Mouse (Mus musculus): ENCODE measurements around the gene Tinagl1. TPM values are rescaled to one million over a fixed set of nuclear protein-coding genes. Genes with fewer than 3 reads are reported as not detected.
A peak's percentile ranks its signal among the peaks of the same experiment; 100 is the strongest.

Gene Tinagl1
- total and polyA plus RNA-seq, 3 experiments, result 56.4 to 68.6 (median 61.9) TPM

- TF ChIP-seq POLR2A (IDR thresholded peaks at IDR 0.05; ENCODE audit: insufficient read depth, low read depth, low read length) (no peak), EP300 (IDR thresholded peaks at IDR 0.05; ENCODE audit: insufficient read depth, low read depth, low read length) (no peak), CTCF (IDR thresholded peaks at IDR 0.05) (no peak)
- no peak for DNase-seq
- intact Hi-C loops (cut with DNase I), result loop anchor here (2.0 kb wide), 1 partner anchor 15 kb away; the partner anchor contains the start of gene Hcrtr1
- H3K27me3 ChIP-seq (ENCODE audit: control insufficient read depth, insufficient read depth, low read length), result no peaks in the 10 kb centered on the region
- no peaks in the 10 kb centered on the region for H3K36me3 ChIP-seq (ENCODE audit: control insufficient read depth, insufficient read depth, low read length)
- no peak overlapping the region for H3K4me3 ChIP-seq
- no peak overlapping the region for H3K9ac ChIP-seq (ENCODE audit: low read depth, low read length)
- no peaks in the 10 kb centered on the region for H3K79me2 ChIP-seq (replicated peaks; ENCODE audit: control insufficient read depth, insufficient read depth, low read length)
- WGBS, result 83% methylated on average over 3 of the region's 3 CpGs
- no peak overlapping the region for H3K27ac ChIP-seq
- peaks cover 2% of the 10 kb centered on the region; the same call in 1 of the 2 replicates for H3K4me1 ChIP-seq (ENCODE audit: control insufficient read depth, insufficient read depth, low read length)
Measured at GRCm38 (mm10) chr4:130154250-130154649, 20.7 kb downstream of the Tinagl1 start.

GRCm38 (mm10) chr4:130148405-130148804 is 26.5 kb downstream of the Tinagl1 start:
- WGBS, result 54% methylated on average over 10 of the region's 10 CpGs
- intact Hi-C loops (cut with DNase I), result no loop called here
- H3K9ac ChIP-seq (ENCODE audit: low read depth, low read length), result no peak overlapping the region

GRCm38 (mm10) chr4:130141786-130142185 is 33.1 kb downstream of the Tinagl1 start:
- H3K9ac ChIP-seq (ENCODE audit: low read depth, low read length), result no peak overlapping the region
- WGBS, result 55% methylated on average over 3 of the region's 3 CpGs
- no peak overlapping the region for H3K27ac ChIP-seq
- no peaks in the 10 kb centered on the region for H3K36me3 ChIP-seq (ENCODE audit: control insufficient read depth, insufficient read depth, low read length)
- H3K79me2 ChIP-seq (replicated peaks; ENCODE audit: control insufficient read depth, insufficient read depth, low read length), result no peaks in the 10 kb centered on the region
- no peaks in the 10 kb centered on the region; the same call in 1 of the 2 replicates for H3K4me1 ChIP-seq (ENCODE audit: control insufficient read depth, insufficient read depth, low read length)
- intact Hi-C loops (cut with DNase I), result no loop called here
- no peak for DNase-seq
- no peak overlapping the region for H3K4me3 ChIP-seq
- TF ChIP-seq EP300 (IDR thresholded peaks at IDR 0.05; ENCODE audit: insufficient read depth, low read depth, low read length) (no peak), CTCF (IDR thresholded peaks at IDR 0.05) (no peak), POLR2A (IDR thresholded peaks at IDR 0.05; ENCODE audit: insufficient read depth, low read depth, low read length) (no peak)
- H3K27me3 ChIP-seq (ENCODE audit: control insufficient read depth, insufficient read depth, low read length), result peaks cover 6% of the 10 kb centered on the region

More at GRCm38 (mm10) chr4:130148405-130148804, 26.5 kb downstream of the Tinagl1 start:
- no peaks in the 10 kb centered on the region for H3K27me3 ChIP-seq (ENCODE audit: control insufficient read depth, insufficient read depth, low read length)
- H3K27ac ChIP-seq, result no peak overlapping the region
- TF ChIP-seq CTCF (IDR thresholded peaks at IDR 0.05) (no peak), EP300 (IDR thresholded peaks at IDR 0.05; ENCODE audit: insufficient read depth, low read depth, low read length) (no peak), POLR2A (IDR thresholded peaks at IDR 0.05; ENCODE audit: insufficient read depth, low read depth, low read length) (no peak)
- no peaks in the 10 kb centered on the region for H3K79me2 ChIP-seq (replicated peaks; ENCODE audit: control insufficient read depth, insufficient read depth, low read length)
- DNase-seq, result no peak
- no peak overlapping the region for H3K4me3 ChIP-seq
- no peaks in the 10 kb centered on the region for H3K4me1 ChIP-seq (ENCODE audit: control insufficient read depth, insufficient read depth, low read length)
- H3K36me3 ChIP-seq (ENCODE audit: control insufficient read depth, insufficient read depth, low read length), result no peaks in the 10 kb centered on the region

GRCm38 (mm10) chr4:130140992-130141402 is 33.9 kb downstream of the Tinagl1 start:
- H3K79me2 ChIP-seq (replicated peaks; ENCODE audit: control insufficient read depth, insufficient read depth, low read length), result no peaks in the 10 kb centered on the region
- H3K9ac ChIP-seq (ENCODE audit: low read depth, low read length), result no peak overlapping the region
- DNase-seq, result no peak
- H3K4me1 ChIP-seq (ENCODE audit: control insufficient read depth, insufficient read depth, low read length), result no peaks in the 10 kb centered on the region; the same call in 1 of the 2 replicates
- no peaks in the 10 kb centered on the region for H3K36me3 ChIP-seq (ENCODE audit: control insufficient read depth, insufficient read depth, low read length)
- no peak for TF ChIP-seq CTCF (IDR thresholded peaks at IDR 0.05)
- TF ChIP-seq POLR2A (IDR thresholded peaks at IDR 0.05; ENCODE audit: insufficient read depth, low read depth, low read length), result no peak
- no peak for TF ChIP-seq EP300 (IDR thresholded peaks at IDR 0.05; ENCODE audit: insufficient read depth, low read depth, low read length)
- H3K27ac ChIP-seq, result no peak overlapping the region
- intact Hi-C loops (cut with DNase I), result no loop called here
- 50% methylated on average over 9 of the region's 9 CpGs for WGBS
- H3K4me3 ChIP-seq, result no peak overlapping the region
- H3K27me3 ChIP-seq (ENCODE audit: control insufficient read depth, insufficient read depth, low read length), result peaks cover 6% of the 10 kb centered on the region

- H3K27me3 ChIP-seq (ENCODE audit: control insufficient read depth, insufficient read depth, low read length), result peaks cover 6% of the 10 kb centered on the region
- H3K9ac ChIP-seq (ENCODE audit: low read depth, low read length), result peak within 1 kb of the TSS; percentile 28
- no peak for TF ChIP-seq CTCF (IDR thresholded peaks at IDR 0.05)
- TF ChIP-seq EP300 (IDR thresholded peaks at IDR 0.05; ENCODE audit: insufficient read depth, low read depth, low read length), result no peak
- TF ChIP-seq POLR2A (IDR thresholded peaks at IDR 0.05; ENCODE audit: insufficient read depth, low read depth, low read length), result no peak
- H3K4me3 ChIP-seq, result peak within 1 kb of the TSS; percentile 32
- DNase-seq, result no peak
- no peaks in the 10 kb centered on the region; the same call in 1 of the 2 replicates for H3K4me1 ChIP-seq (ENCODE audit: control insufficient read depth, insufficient read depth, low read length)
- no peak within 1 kb of the TSS for H3K27ac ChIP-seq
- H3K79me2 ChIP-seq (replicated peaks; ENCODE audit: control insufficient read depth, insufficient read depth, low read length), result no peaks in the 10 kb centered on the region
- intact Hi-C loops (cut with DNase I), result loop anchor here (2.0 to 5.0 kb wide), 3 partner anchors 16 to 108 kb away; no protein-coding TSS in a partner anchor
- no peaks in the 10 kb centered on the region for H3K36me3 ChIP-seq (ENCODE audit: control insufficient read depth, insufficient read depth, low read length)
- 5% methylated on average over 14 of the region's 15 CpGs for WGBS
Measured at GRCm38 (mm10) chr4:130139214-130139492, 35.8 kb downstream of the Tinagl1 start, which contains the start of gene Hcrtr1. Gene Hcrtr1 (minus strand): TSS chr4:130139359.

- H3K27me3 ChIP-seq (ENCODE audit: control insufficient read depth, insufficient read depth, low read length), result peaks cover 6% of the 10 kb centered on the region
Measured at GRCm38 (mm10) chr4:130138441-130139213, 36.3 kb downstream of the Tinagl1 start.

More at GRCm38 (mm10) chr4:130138441-130139213, 36.3 kb downstream of the Tinagl1 start:
- WGBS, result under 1% methylated on average over 55 of the region's 57 CpGs
- no peaks in the 10 kb centered on the region; the same call in 1 of the 2 replicates for H3K4me1 ChIP-seq (ENCODE audit: control insufficient read depth, insufficient read depth, low read length)
- DNase-seq, result peak; percentile 66 to 87
- peak overlapping the region; percentile 28 for H3K9ac ChIP-seq (ENCODE audit: low read depth, low read length)
- H3K4me3 ChIP-seq, result peak overlapping the region; percentile 32
- no peaks in the 10 kb centered on the region for H3K36me3 ChIP-seq (ENCODE audit: control insufficient read depth, insufficient read depth, low read length)
- TF ChIP-seq EP300 (IDR thresholded peaks at IDR 0.05; ENCODE audit: insufficient read depth, low read depth, low read length) (0 out of 2 replicates have a peak, but pooled peaks have one; percentile 38), CTCF (IDR thresholded peaks at IDR 0.05) (peak; percentile 99; the same call in 1 of the 2 replicates), POLR2A (IDR thresholded peaks at IDR 0.05; ENCODE audit: insufficient read depth, low read depth, low read length) (no peak)
- H3K27ac ChIP-seq, result no peak overlapping the region
- H3K79me2 ChIP-seq (replicated peaks; ENCODE audit: control insufficient read depth, insufficient read depth, low read length), result no peaks in the 10 kb centered on the region
- intact Hi-C loops (cut with DNase I), result loop anchor here (1.0 to 5.0 kb wide), 4 partner anchors 16 to 109 kb away; no protein-coding TSS in a partner anchor
